In genomic region chr14:58842196-58842886, GRCm38 (mm10) we compare ENCODE assay signal across 24 mouse cellular contexts.
DNase-seq lines count a peak whose midpoint lies in the region; ATAC-seq and TF ChIP-seq lines count a peak whose summit lies in the region.
"Had no signal": no experiment of that assay in that cellular context is flagged by ENCODE, and none has a peak within 500 bp of the region (broad histone marks: within the 10 kb centered on the region; RNA-seq: fewer than 3 reads in every experiment).

No protein-coding gene starts in this region.

- H3K4me2 ChIP-seq in intestine, embryonic 15.5 days (replicated peaks), result no peak overlapping the region
- H3K4me2 ChIP-seq in intestine, postnatal 0 days (replicated peaks; ENCODE audit: low read depth), result no peak overlapping the region
- no peak overlapping the region for H3K4me2 ChIP-seq in forebrain, embryonic 14.5 days (ENCODE audit: low read length)
- H3K4me2 ChIP-seq: embryonic facial prominence, embryonic 12.5 days; forebrain, embryonic 13.5 days had no signal

- H3K9ac ChIP-seq in intestine, embryonic 15.5 days, result no peak overlapping the region
- H3K9ac ChIP-seq in intestine, postnatal 0 days (ENCODE audit: low read depth, low read length), result no peak overlapping the region
- no peak overlapping the region for H3K9ac ChIP-seq in forebrain, embryonic 14.5 days (ENCODE audit: low read length)
- H3K9ac ChIP-seq: embryonic facial prominence, embryonic 12.5 days; forebrain, embryonic 13.5 days had no signal

- intact Hi-C loops in gastrocnemius, postnatal 14 days (cut with DNase I; ENCODE audit: low total_unique reads), result no loop called here

- ATAC-seq in intestine, embryonic 15.5 days, result peak; percentile 71
- peak; percentile 92 for ATAC-seq in intestine, postnatal 0 days
- ATAC-seq in forebrain, embryonic 14.5 days, result no peak
- ATAC-seq: activated CD4-positive, CD25-positive, alpha-beta regulatory T cell, adult 4 months; CD4-positive, CD25-positive, alpha-beta regulatory T cell, adult 4 months; forebrain, embryonic 13.5 days; forebrain, embryonic 16.5 days; Patski had no signal

- TF ChIP-seq POLR2A in small intestine, adult 2 months (IDR thresholded peaks at IDR 0.05; ENCODE audit: low read depth, low read length), result no peak

- H3K27ac ChIP-seq in intestine, embryonic 15.5 days, result no peak overlapping the region
- peak overlapping the region; percentile 15; the same call in 1 of the 2 replicates for H3K27ac ChIP-seq in intestine, postnatal 0 days (ENCODE audit: low read depth, low read length)
- H3K27ac ChIP-seq in small intestine, adult 2 months (ENCODE audit: insufficient read depth, low read depth, low read length), result peak overlapping the region; percentile 80
- H3K27ac ChIP-seq in forebrain, embryonic 14.5 days (ENCODE audit: low read depth, low read length), result no peak overlapping the region
- H3K27ac ChIP-seq: embryonic facial prominence, embryonic 10.5 days; embryonic facial prominence, embryonic 12.5 days; forebrain, embryonic 13.5 days had no signal

- WGBS in intestine, embryonic 15.5 days, result 63% methylated on average over 1 of the region's 1 CpGs
- 45% methylated on average over 1 of the region's 1 CpGs for WGBS in intestine, postnatal 0 days
- 28% methylated on average over 1 of the region's 1 CpGs for WGBS in small intestine, adult 2 months
- WGBS in forebrain, embryonic 14.5 days, result 92% methylated on average over 1 of the region's 1 CpGs

- H3K27me3 ChIP-seq in intestine, embryonic 15.5 days (replicated peaks), result no peaks in the 10 kb centered on the region
- no peaks in the 10 kb centered on the region for H3K27me3 ChIP-seq in intestine, postnatal 0 days (replicated peaks; ENCODE audit: control insufficient read depth, insufficient read depth, low read length)
- no peaks in the 10 kb centered on the region for H3K27me3 ChIP-seq in small intestine, adult 2 months (ENCODE audit: control insufficient read depth, insufficient read depth, low read length)
- no peaks in the 10 kb centered on the region for H3K27me3 ChIP-seq in forebrain, embryonic 14.5 days (replicated peaks; ENCODE audit: control insufficient read depth, insufficient read depth, low read length)
- H3K27me3 ChIP-seq: CH12.LX; embryonic facial prominence, embryonic 12.5 days; forebrain, embryonic 13.5 days; Patski had no signal

- no peak for TF ChIP-seq CTCF in intestine, postnatal 0 days (IDR thresholded peaks at IDR 0.05; ENCODE audit: low read depth)
- no peak for TF ChIP-seq CTCF in small intestine, adult 2 months (IDR thresholded peaks at IDR 0.05; ENCODE audit: extremely low read depth, insufficient read length, insufficient replicate concordance, low read depth, low read length)

- no peak for DNase-seq in gastrocnemius, postnatal 14 days
- no peak for DNase-seq in right cerebral cortex, adult 18-20 months
- DNase-seq in forebrain, embryonic 14.5 days (ENCODE audit: low spot score), result no peak
- DNase-seq: adrenal gland, adult 8-10 months; adrenal gland, postnatal 14 days; adrenal gland, postnatal 36 days; B cell, adult 2 months; cerebellum, adult 11-12 months; cerebellum, adult 2 months; cerebellum, adult 9-10 months; cerebellum, postnatal 10 days; cerebellum, postnatal 25 days had no signal

- no peaks in the 10 kb centered on the region for H3K4me1 ChIP-seq in intestine, embryonic 15.5 days (replicated peaks)
- peaks cover 6% of the 10 kb centered on the region; the same call in 1 of the 2 replicates for H3K4me1 ChIP-seq in intestine, postnatal 0 days (replicated peaks; ENCODE audit: control insufficient read depth, insufficient read depth, low read length)
- H3K4me1 ChIP-seq in small intestine, adult 2 months (ENCODE audit: control insufficient read depth, insufficient read depth, insufficient read length, low read length), result peaks cover 15% of the 10 kb centered on the region
- no peaks in the 10 kb centered on the region for H3K4me1 ChIP-seq in forebrain, embryonic 14.5 days (ENCODE audit: control insufficient read depth, insufficient read depth, low read length)
- H3K4me1 ChIP-seq: embryonic facial prominence, embryonic 10.5 days; embryonic facial prominence, embryonic 12.5 days; forebrain, embryonic 13.5 days had no signal

- H3K9me3 ChIP-seq in intestine, embryonic 15.5 days, result no peaks in the 10 kb centered on the region
- no peaks in the 10 kb centered on the region for H3K9me3 ChIP-seq in intestine, postnatal 0 days (ENCODE audit: control insufficient read depth)
- H3K9me3 ChIP-seq in forebrain, embryonic 14.5 days (replicated peaks; ENCODE audit: control insufficient read depth, low read length), result no peaks in the 10 kb centered on the region
- H3K9me3 ChIP-seq: embryonic facial prominence, embryonic 10.5 days; embryonic facial prominence, embryonic 12.5 days; forebrain, embryonic 13.5 days had no signal

- no peaks in the 10 kb centered on the region for H3K36me3 ChIP-seq in intestine, embryonic 15.5 days
- no peaks in the 10 kb centered on the region for H3K36me3 ChIP-seq in intestine, postnatal 0 days (ENCODE audit: control insufficient read depth, insufficient read depth)
- no peaks in the 10 kb centered on the region for H3K36me3 ChIP-seq in small intestine, adult 2 months (ENCODE audit: control insufficient read depth, insufficient read depth, low read length)
- no peaks in the 10 kb centered on the region for H3K36me3 ChIP-seq in forebrain, embryonic 14.5 days (ENCODE audit: control insufficient read depth, insufficient read depth, low read length)
- H3K36me3 ChIP-seq: embryonic facial prominence, embryonic 10.5 days; embryonic facial prominence, embryonic 12.5 days; G1E had no signal

- H3K4me3 ChIP-seq in intestine, embryonic 15.5 days (replicated peaks), result no peak overlapping the region
- no peak overlapping the region for H3K4me3 ChIP-seq in intestine, postnatal 0 days (ENCODE audit: low read depth, low read length)
- no peak overlapping the region for H3K4me3 ChIP-seq in small intestine, adult 2 months (ENCODE audit: low read depth, low read length)
- H3K4me3 ChIP-seq in forebrain, embryonic 14.5 days (ENCODE audit: low read depth, low read length), result no peak overlapping the region
- H3K4me3 ChIP-seq: embryonic facial prominence, embryonic 10.5 days; embryonic facial prominence, embryonic 12.5 days; forebrain, embryonic 13.5 days had no signal

Comparison
In these comparisons a context has a peak if more than half of its experiments do, and no peak if none do; other contexts are left out.
1. H3K27ac ChIP-seq: peak in intestine, postnatal 0 days (single experiment) and small intestine, adult 2 months (single experiment); none in intestine, embryonic 15.5 days (single experiment) and forebrain, embryonic 14.5 days (single experiment).